In genomic region chr1:91398260-91399062, GRCm38 (mm10) we compare ENCODE assay signal across 8 mouse cellular contexts. TPM values are rescaled to one million over a fixed set of nuclear protein-coding genes. Genes with fewer than 3 reads are reported as not detected.
DNase-seq lines count a peak whose midpoint lies in the region; ATAC-seq and TF ChIP-seq lines count a peak whose summit lies in the region.

Gene Ilkap, minus strand, starts transcription at chr1:91398815.

- peak within 1 kb of the TSS; percentile 79 for H3K9ac ChIP-seq in CH12.LX (ENCODE audit: insufficient read depth, low read depth)
- peak within 1 kb of the TSS; percentile 88 for H3K9ac ChIP-seq in heart, embryonic 15.5 days
- peak within 1 kb of the TSS; percentile 83 for H3K9ac ChIP-seq in liver, postnatal 0 days (replicated peaks)
- peak within 1 kb of the TSS; percentile 84 for H3K9ac ChIP-seq in neural tube, embryonic 14.5 days (replicated peaks; ENCODE audit: low read depth, low read length)

- peak; percentile 70 for TF ChIP-seq POLR2A in CH12.LX (IDR thresholded peaks at IDR 0.05; ENCODE audit: low read depth, low read length)

- dilution Hi-C loops in CH12.LX (cut with MboI; ENCODE audit: extremely low pct_ligation_motif_present, extremely low pct_unique_long_range_greater_than_20kb, low sequenced_read_pairs) = no loop called here

- H3K4me3 ChIP-seq in CH12.LX (replicated peaks in 1 of 3; ENCODE audit: low read depth in 2 of 3, low read length in 2 of 3, poor library complexity in 1 of 3) = peak within 1 kb of the TSS; percentile 81 to 90 (median 88)
- peak within 1 kb of the TSS; percentile 88 for H3K4me3 ChIP-seq in forebrain, embryonic 10.5 days
- H3K4me3 ChIP-seq in heart, embryonic 15.5 days = peak within 1 kb of the TSS; percentile 83
- peak within 1 kb of the TSS; percentile 80 for H3K4me3 ChIP-seq in liver, postnatal 0 days (ENCODE audit: low read depth, low read length)
- H3K4me3 ChIP-seq in neural tube, embryonic 14.5 days (ENCODE audit: low read depth, low read length) = peak within 1 kb of the TSS; percentile 95

- DNase-seq in CH12.LX (ENCODE audit: extremely low read depth) = peak; percentile 78
- DNase-seq in c-Kit-negative CD71-positive TER-119-positive erythroid progenitor cells, embryonic 14.5 days (ENCODE audit: low read depth, low spot score) = peak; percentile 83
- DNase-seq in forebrain, embryonic 10.5 days (ENCODE audit: extremely low spot score, low spot score) = peak; percentile 84
- DNase-seq in kidney, postnatal 36 days = peak; percentile 87 to 89
- peak; percentile 92 for DNase-seq in liver, postnatal 0 days
- peak; percentile 83 for DNase-seq in testis, postnatal 10 days (ENCODE audit: low spot score)

- H3K4me2 ChIP-seq in CH12.LX (ENCODE audit: insufficient read depth, low read depth, poor library complexity, severe bottlenecking) = peak within 1 kb of the TSS; percentile 76
- H3K4me2 ChIP-seq in heart, embryonic 15.5 days = peak within 1 kb of the TSS; percentile 77
- peak within 1 kb of the TSS; percentile 77 for H3K4me2 ChIP-seq in liver, postnatal 0 days (ENCODE audit: low read depth, low read length)
- H3K4me2 ChIP-seq in neural tube, embryonic 14.5 days (ENCODE audit: low read depth, low read length) = peak within 1 kb of the TSS; percentile 95

- H3K9me3 ChIP-seq in CH12.LX (replicated peaks; ENCODE audit: low read length) = peaks cover 5% of the 10 kb centered on the region
- H3K9me3 ChIP-seq in forebrain, embryonic 10.5 days = no peaks in the 10 kb centered on the region
- no peaks in the 10 kb centered on the region for H3K9me3 ChIP-seq in heart, embryonic 15.5 days (replicated peaks)
- H3K9me3 ChIP-seq in liver, postnatal 0 days (ENCODE audit: low read length) = no peaks in the 10 kb centered on the region
- H3K9me3 ChIP-seq in neural tube, embryonic 14.5 days (ENCODE audit: control insufficient read depth, low read length) = no peaks in the 10 kb centered on the region

- TF ChIP-seq CTCF in CH12.LX (conservative IDR thresholded peaks at IDR 0.05 in 1 of 2, IDR thresholded peaks at IDR 0.05 in 1 of 2; ENCODE audit: low read depth in 2 of 2, low read length in 2 of 2) = no peak
- TF ChIP-seq CTCF in liver, postnatal 0 days (IDR thresholded peaks at IDR 0.05; ENCODE audit: low read depth) = no peak

- TF ChIP-seq EP300 in CH12.LX (IDR thresholded peaks at IDR 0.05; ENCODE audit: low read length) = no peak
- no peak for TF ChIP-seq EP300 in liver, postnatal 0 days (IDR thresholded peaks at IDR 0.05; ENCODE audit: low read depth)

- H3K79me2 ChIP-seq in CH12.LX (replicated peaks; ENCODE audit: control insufficient read depth, extremely low read depth, insufficient read depth, poor library complexity, severe bottlenecking) = peaks cover 44% of the 10 kb centered on the region

- ATAC-seq in heart, embryonic 15.5 days (replicated peaks; ENCODE audit: insufficient number of reproducible peaks, insufficient read depth, low FRiP score, low read depth) = peak; percentile 98
- peak; percentile 97 for ATAC-seq in liver, postnatal 0 days
- ATAC-seq in neural tube, embryonic 14.5 days (ENCODE audit: low read depth) = peak; percentile 98

- in situ Hi-C loops in CH12.LX (cut with MboI; ENCODE audit: low pct_ligation_motif_present, low pct_unique_long_range_greater_than_20kb, low sequenced_read_pairs) = no loop called here

- H3K27ac ChIP-seq in CH12.LX (ENCODE audit: insufficient read depth, low read depth) = peak within 1 kb of the TSS; percentile 16; the same call in 1 of the 2 replicates
- H3K27ac ChIP-seq in forebrain, embryonic 10.5 days = peak within 1 kb of the TSS; percentile 97
- peak within 1 kb of the TSS; percentile 83 for H3K27ac ChIP-seq in heart, embryonic 15.5 days
- peak within 1 kb of the TSS; percentile 89 for H3K27ac ChIP-seq in liver, postnatal 0 days (ENCODE audit: low read depth)
- peak within 1 kb of the TSS; percentile 88 for H3K27ac ChIP-seq in neural tube, embryonic 14.5 days (ENCODE audit: low read depth, low read length)

- under 1% methylated on average over 91 of the region's 91 CpGs for WGBS in forebrain, embryonic 10.5 days
- WGBS in heart, embryonic 15.5 days = under 1% methylated on average over 86 of the region's 91 CpGs
- 2% methylated on average over 71 of the region's 91 CpGs for WGBS in liver, postnatal 0 days (ENCODE audit: insufficient replicate concordance)
- WGBS in neural tube, embryonic 14.5 days = under 1% methylated on average over 88 of the region's 91 CpGs

- peaks cover 3 to 27% of the 10 kb centered on the region in 2 experiments for H3K36me3 ChIP-seq in CH12.LX (replicated peaks in 1 of 2; ENCODE audit: control insufficient read depth in 1 of 2, insufficient read depth in 1 of 2, low read length in 1 of 2)
- peaks cover 37% of the 10 kb centered on the region for H3K36me3 ChIP-seq in forebrain, embryonic 10.5 days (replicated peaks)
- H3K36me3 ChIP-seq in heart, embryonic 15.5 days = peaks cover 10% of the 10 kb centered on the region; the same call in 1 of the 2 replicates
- H3K36me3 ChIP-seq in liver, postnatal 0 days (replicated peaks; ENCODE audit: insufficient read depth, low read length) = peaks cover 12% of the 10 kb centered on the region
- H3K36me3 ChIP-seq in neural tube, embryonic 14.5 days (ENCODE audit: control insufficient read depth, insufficient read depth, low read length) = no peaks in the 10 kb centered on the region; the same call in 1 of the 2 replicates

- H3K27me3 ChIP-seq in CH12.LX (replicated peaks) = no peaks in the 10 kb centered on the region
- no peaks in the 10 kb centered on the region for H3K27me3 ChIP-seq in forebrain, embryonic 10.5 days (ENCODE audit: poor library complexity, severe bottlenecking)
- no peaks in the 10 kb centered on the region for H3K27me3 ChIP-seq in heart, embryonic 15.5 days
- H3K27me3 ChIP-seq in liver, postnatal 0 days (ENCODE audit: insufficient read depth, low read length) = no peaks in the 10 kb centered on the region
- no peaks in the 10 kb centered on the region for H3K27me3 ChIP-seq in neural tube, embryonic 14.5 days (ENCODE audit: control insufficient read depth, insufficient read depth, low read length)

- peaks cover 12 to 52% of the 10 kb centered on the region in 2 experiments for H3K4me1 ChIP-seq in CH12.LX (ENCODE audit: control insufficient read depth in 1 of 2, insufficient read depth in 2 of 2)
- H3K4me1 ChIP-seq in forebrain, embryonic 10.5 days = peaks cover 27% of the 10 kb centered on the region
- H3K4me1 ChIP-seq in heart, embryonic 15.5 days (replicated peaks) = peaks cover 18% of the 10 kb centered on the region
- H3K4me1 ChIP-seq in liver, postnatal 0 days (ENCODE audit: insufficient read depth) = peaks cover 23% of the 10 kb centered on the region
- H3K4me1 ChIP-seq in neural tube, embryonic 14.5 days (ENCODE audit: control insufficient read depth, insufficient read depth, low read length) = peaks cover 17% of the 10 kb centered on the region

- no peak for TF ChIP-seq RAD21 in CH12.LX (IDR thresholded peaks at IDR 0.05; ENCODE audit: low read depth, low read length)

TF ChIP-seq in CH12.LX, 34 proteins besides CTCF, POLR2A, EP300 and RAD21:
- TF ChIP-seq KAT2A (IDR thresholded peaks at IDR 0.05; ENCODE audit: insufficient replicate concordance, low read length) (peak; percentile 59; the same call in 1 of the 2 replicates), MEF2A (IDR thresholded peaks at IDR 0.05; ENCODE audit: borderline replicate concordance, low read depth, low read length) (peak; percentile 49; the same call in 1 of the 2 replicates), ZKSCAN1 (IDR thresholded peaks at IDR 0.05; ENCODE audit: borderline replicate concordance, low read depth, low read length) (no peak), IRF4 (IDR thresholded peaks at IDR 0.05; ENCODE audit: low read depth, low read length) (0 out of 2 replicates have a peak, but pooled peaks have one; percentile 30), MYC (IDR thresholded peaks at IDR 0.05; ENCODE audit: low read depth, low read length) (peak; percentile 18; the same call in 1 of the 2 replicates), NELFE (IDR thresholded peaks at IDR 0.05; ENCODE audit: low read depth, low read length) (peak; percentile 85), SIN3A (IDR thresholded peaks at IDR 0.05; ENCODE audit: low read length) (peak; percentile 12; the same call in 1 of the 2 replicates), TCF12 (IDR thresholded peaks at IDR 0.05; ENCODE audit: low read depth, low read length) (peak; percentile 87), SMC3 (IDR thresholded peaks at IDR 0.05; ENCODE audit: low read depth, low read length) (no peak), ELF1 (IDR thresholded peaks at IDR 0.05; ENCODE audit: low read depth, low read length) (peak; percentile 54; the same call in 1 of the 2 replicates), JUND (conservative IDR thresholded peaks at IDR 0.05; ENCODE audit: low read depth, low read length) (no peak), PAX5 (IDR thresholded peaks at IDR 0.05; ENCODE audit: low read length) (no peak), TBP (conservative IDR thresholded peaks at IDR 0.05; ENCODE audit: low read depth, low read length) (peak; percentile 54; the same call in 1 of the 2 replicates), BHLHE40 (IDR thresholded peaks at IDR 0.05; ENCODE audit: low read depth, low read length) (peak; percentile 87), RCOR1 (conservative IDR thresholded peaks at IDR 0.05; ENCODE audit: low read depth, low read length) (no peak), NRF1 (IDR thresholded peaks at IDR 0.05; ENCODE audit: low read depth, low read length) (peak; percentile 95), MAX (IDR thresholded peaks at IDR 0.05; ENCODE audit: low read length) (peak; percentile 53), HCFC1 (IDR thresholded peaks at IDR 0.05; ENCODE audit: low read depth, low read length) (peak; percentile 71), USF1 (IDR thresholded peaks at IDR 0.05; ENCODE audit: low read depth, low read length) (peak; percentile 47; the same call in 1 of the 2 replicates), UBTF (IDR thresholded peaks at IDR 0.05; ENCODE audit: low read depth, low read length) (peak; percentile 72; the same call in 1 of the 2 replicates), MAFK (IDR thresholded peaks at IDR 0.05; ENCODE audit: insufficient replicate concordance, low read length) (no peak), ZNF384 (IDR thresholded peaks at IDR 0.05; ENCODE audit: low read depth, low read length) (no peak)
TF ChIP-seq in CH12.LX: peak in this region for 15.

RNA-seq across cellular contexts. Expression of gene Ilkap, which starts in this region (rescaled TPM):
- total RNA-seq in CH12.LX (2012; rRNA removed) (77.9 and 98.8 TPM in 2 replicates), CH12.LX (2014; rRNA removed) (79.1 and 100 TPM in 2 replicates)
- 101 and 115 TPM in 2 replicates for polyA plus RNA-seq in CH12.LX (2012; ENCODE audit: insufficient read length, low read depth)
- 168 and 176 TPM in 2 replicates for polyA plus RNA-seq in forebrain, embryonic 10.5 days (2016; fragmentation: Nextera tagmentation; extraction: Ambion mirVana)
- 96.7 and 110 TPM in 2 replicates for polyA plus RNA-seq in heart, embryonic 15.5 days (2015; fragmentation: Nextera tagmentation; extraction: Ambion mirVana)
- polyA plus RNA-seq in liver, postnatal 0 days (2015; fragmentation: Nextera tagmentation; extraction: Ambion mirVana) = 40.3 and 42.8 TPM in 2 replicates
- polyA plus RNA-seq in neural tube, embryonic 14.5 days (2014; fragmentation: Nextera tagmentation; extraction: Ambion mirVana) = 145 and 150 TPM in 2 replicates

Comparison
In these comparisons a context has a peak if more than half of its experiments do, and no peak if none do; other contexts are left out.
1. Peak in every context shown above with its lines: DNase-seq, ATAC-seq, H3K4me3 ChIP-seq and H3K27ac ChIP-seq.
2. H3K27ac ChIP-seq: peak in every context shown above with its lines; median percentile 97 in forebrain, embryonic 10.5 days; 89 in liver, postnatal 0 days; 88 in neural tube, embryonic 14.5 days; 83 in heart, embryonic 15.5 days; 16 in CH12.LX.